Mouse (Mus musculus): ENCODE measurements around the gene Aebp2. TPM values are rescaled to one million over a fixed set of nuclear protein-coding genes. Genes with fewer than 3 reads are reported as not detected.

The Aebp2 gene
- total RNA-seq, 2 experiments from 2014 or later: 44.8 to 45.6 TPM

DNA sequence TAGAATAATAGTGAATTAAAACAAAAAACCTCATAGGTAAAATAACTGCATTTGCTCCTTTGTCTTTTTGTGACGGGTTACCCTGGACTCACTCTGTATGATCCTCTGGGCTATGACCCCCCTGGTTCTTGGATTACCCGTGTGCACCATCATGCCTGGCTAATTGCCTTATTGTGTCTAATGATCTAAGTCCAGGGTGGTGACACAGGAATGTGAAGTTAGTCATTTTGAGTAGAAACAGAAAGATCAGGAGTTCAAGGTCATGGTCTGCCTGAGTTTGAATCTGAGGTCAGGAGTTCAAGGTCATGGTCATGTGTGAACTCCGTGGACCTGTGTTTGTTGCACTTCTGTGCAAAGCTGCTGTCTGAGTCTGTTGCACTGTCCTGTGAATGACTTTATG is 16.7 kb upstream of the Aebp2 start:
- no peak for DNase-seq (ENCODE audit: low spot score in 2 of 2)

DNA sequence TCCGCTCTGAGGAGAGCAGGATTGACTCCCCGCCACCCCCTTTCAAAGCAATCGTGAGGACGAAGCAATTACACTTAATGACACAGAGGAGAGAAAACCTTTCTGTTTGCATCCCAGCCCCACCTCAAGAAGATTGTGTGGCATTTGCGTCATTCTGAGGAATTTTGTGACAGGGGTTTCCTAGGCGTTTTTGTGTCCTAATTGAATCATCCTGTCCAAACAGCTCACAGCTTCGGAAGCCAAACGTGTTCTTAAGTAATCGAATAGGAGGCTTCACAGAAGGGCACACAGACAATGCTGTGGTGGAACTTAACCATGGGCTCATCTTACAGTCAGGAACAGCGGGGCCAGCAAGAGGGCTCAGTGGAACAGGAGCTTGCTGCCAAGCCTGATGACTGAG is 15.9 kb upstream of the Aebp2 start:
- DNase-seq (ENCODE audit: low spot score in 2 of 2): no peak

DNA sequence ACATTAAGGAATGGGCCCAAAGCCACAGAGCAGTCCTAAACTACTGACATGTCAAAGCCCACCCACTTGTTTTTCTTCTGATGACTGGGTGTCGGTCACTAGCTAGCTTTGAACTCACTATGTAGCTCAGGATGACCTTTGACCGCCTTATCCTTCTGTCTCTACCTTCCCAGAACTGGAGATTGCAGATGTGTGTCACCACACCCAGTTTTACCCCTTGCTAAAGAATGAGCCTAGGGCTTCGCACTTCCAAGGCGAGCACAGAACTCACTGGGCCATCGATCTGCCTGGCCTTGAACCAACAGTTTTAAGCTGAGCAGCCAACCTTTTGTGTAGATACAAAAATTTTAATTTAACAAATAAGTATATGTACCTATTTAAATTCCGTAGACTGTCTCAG is 13.8 kb upstream of the Aebp2 start:
- DNase-seq (ENCODE audit: low spot score in 2 of 2): no peak

DNA sequence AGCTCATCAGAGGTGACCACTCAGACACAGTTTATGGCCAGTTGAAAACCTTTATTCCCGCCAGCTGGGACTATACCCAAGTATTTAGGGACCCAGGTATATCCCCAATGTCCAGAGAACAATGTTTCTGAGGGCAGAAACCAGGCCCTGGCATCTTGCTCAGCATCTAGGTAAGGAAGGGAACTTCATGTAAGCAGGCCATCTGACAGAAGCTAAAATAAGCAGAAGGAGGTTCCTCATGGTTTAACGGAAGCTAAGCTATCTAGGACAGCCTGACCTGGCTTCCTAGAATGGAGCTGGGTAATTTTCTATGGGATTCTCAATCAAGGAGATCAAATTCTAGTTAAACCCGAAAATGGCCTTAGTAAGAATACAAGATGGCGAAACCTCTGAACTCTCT is 12.9 kb upstream of the Aebp2 start:
- DNase-seq (ENCODE audit: low spot score in 2 of 2): no peak

DNA sequence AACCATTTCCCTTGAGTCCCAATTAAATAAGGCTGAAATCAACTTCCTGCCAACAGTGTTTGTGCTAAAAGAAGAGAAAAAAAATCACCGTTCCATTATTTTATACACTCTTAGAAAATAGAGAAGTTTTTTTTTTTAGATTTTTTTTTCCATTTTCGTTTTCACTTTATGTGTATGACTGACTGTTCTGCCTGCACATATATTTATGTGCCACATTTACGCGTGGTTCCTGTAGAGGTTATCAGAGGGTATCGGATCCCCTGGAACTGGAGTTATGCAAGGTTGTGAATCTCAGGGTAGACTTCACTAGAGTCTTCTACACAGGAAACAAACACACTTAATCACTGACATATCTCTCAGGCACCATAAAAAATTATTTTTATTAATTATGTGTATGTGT is 12.3 kb upstream of the Aebp2 start:
- DNase-seq (ENCODE audit: low spot score in 2 of 2): no peak

DNA sequence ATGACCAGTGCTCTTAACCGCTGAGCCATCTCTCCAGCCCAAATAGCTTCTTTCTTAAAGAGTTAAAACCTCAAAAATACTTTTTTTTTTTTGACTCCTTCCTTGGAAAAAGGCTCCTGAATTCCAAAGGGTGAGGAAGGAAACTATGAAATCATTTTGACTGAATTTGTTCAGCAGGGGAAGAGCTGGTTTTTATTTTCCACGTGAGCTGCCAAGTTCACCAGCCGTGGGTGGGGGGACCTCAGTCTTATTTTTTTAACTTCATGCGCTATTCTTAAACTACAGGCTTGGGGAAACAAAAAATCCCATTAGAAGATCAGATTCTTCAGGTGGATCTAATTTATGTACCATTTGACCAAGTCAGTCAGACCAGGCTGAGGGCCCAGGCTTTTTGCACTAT is 11.2 kb upstream of the Aebp2 start:
- no peak for DNase-seq (ENCODE audit: low spot score in 2 of 2)

DNA sequence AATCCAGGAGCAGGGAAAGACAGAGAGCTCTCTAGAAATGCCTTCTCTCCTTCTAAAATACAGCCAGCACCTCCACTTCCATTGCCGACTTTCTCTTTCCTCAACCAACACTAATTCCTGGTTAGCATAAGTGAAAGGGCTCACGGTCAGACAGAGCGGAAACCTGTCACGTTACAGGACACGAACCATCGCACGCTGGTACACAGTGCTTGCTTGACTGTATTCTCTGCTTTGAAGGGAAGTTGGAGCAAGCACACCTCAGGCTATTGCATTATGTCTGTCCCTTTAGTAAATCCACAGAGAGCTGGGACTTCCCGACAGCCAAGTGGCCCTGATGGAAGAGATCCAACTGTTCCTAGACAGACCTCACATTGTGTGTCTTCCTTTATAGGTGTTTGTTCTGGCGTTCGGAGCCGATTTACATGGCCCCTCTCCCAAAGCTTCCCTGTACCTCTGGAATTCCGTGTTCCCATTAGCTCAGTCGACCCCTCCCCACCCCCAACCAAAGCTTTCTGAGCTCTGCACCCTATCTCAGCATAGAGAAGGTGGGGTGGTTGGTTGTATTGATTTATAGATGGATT is 10.5 kb upstream of the Aebp2 start:
- DNase-seq (ENCODE audit: low spot score in 2 of 2): no peak

DNA sequence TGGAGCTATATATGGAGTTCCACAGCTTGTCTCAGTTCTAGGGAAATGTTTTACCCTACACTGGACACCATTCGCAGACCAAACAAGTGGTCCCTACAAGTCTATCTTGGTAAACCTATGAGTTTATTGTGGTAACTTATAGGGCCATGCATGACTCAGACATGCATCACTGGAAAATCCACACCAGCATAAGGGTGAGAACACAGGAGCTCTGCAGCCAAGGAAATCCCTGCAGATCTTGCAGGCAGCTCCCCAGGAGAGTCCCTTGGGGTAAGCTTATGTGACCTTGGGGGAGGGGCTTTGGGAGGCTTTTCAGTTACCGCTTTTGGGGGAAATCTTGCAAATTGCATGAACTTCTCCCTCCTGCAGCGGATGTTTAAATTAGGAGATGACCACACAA is 8.6 kb upstream of the Aebp2 start:
- DNase-seq (ENCODE audit: low spot score in 2 of 2): no peak

DNA sequence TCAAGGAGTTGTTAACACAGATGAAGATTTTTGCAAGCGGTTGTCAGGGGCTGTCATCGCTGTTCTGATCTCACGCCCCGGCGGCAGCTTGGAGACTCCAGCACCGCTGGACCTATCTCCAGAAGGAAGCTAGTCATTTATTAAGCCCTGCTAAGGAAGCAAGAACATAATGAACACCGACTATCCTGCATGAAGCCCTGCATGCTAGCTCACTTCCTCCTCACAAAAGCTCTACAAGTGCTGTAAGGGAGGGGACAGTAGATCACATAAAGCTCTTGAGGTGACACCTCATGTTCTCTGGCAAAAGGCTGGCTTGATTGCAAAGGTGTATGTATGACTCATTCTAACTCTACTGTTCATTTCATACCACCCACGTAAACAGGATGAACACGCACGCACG is 7.8 kb upstream of the Aebp2 start:
- DNase-seq (ENCODE audit: low spot score in 2 of 2): no peak

DNA sequence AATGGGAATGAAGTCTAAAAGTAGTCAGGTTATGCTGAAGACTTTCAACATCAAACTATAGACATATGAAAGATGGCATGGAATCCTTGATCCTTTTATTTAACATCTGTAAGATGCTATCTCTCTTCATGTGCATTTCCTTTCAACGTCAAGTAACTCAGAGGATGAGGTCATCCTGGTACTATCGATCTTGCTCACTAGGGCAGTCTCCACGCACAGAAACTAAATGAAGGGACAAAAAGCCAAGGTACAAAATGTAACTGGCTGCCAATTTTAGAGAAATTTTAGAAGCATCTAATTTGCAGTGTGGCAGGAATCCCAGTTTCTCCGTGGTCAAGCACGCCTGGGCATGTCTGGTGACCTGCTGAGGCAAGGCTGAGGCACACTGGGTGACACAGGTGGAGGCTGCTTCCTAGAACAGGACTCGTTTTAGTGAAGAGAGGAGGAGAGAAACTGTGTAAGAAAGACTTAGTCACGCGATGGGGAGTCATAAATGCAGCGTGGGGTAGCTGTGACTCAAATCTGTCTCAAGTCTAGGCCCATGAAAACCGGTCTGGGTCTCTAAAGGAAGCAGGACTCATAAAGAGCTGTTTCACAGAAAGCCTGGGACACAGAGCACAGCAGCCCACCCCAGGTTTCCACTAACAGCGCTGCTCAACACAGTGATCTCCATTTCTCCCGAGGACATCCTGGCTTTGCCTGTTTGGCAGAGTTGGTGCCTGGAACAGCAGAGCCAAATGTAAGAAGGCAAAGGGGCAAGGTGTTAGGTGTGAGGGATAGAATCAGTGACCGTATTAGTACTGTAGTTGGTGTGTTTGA is 1.7 kb upstream of the Aebp2 start:
- no peak for DNase-seq (ENCODE audit: low spot score in 2 of 2)

DNA sequence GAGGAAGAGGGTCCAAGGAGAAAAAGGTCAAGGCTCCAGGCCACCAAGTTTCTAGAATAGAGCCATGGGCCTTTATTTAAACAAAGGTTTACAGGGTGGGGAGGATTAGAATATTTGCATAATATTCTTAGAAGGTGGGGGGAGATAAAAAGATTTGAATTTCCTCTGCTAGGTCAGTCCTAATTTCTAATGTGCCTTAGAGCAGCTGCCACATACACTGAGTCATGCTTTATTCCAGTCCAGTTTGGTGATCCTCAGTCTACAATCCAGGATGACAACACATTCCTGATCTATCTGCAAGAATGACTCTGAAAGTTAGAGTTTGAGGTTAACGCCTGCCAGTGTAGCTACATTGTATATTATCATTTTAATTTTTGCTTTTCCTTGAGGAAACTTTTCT is 841 bp upstream of the Aebp2 start:
- no peak for DNase-seq (ENCODE audit: low spot score in 2 of 2)

DNA sequence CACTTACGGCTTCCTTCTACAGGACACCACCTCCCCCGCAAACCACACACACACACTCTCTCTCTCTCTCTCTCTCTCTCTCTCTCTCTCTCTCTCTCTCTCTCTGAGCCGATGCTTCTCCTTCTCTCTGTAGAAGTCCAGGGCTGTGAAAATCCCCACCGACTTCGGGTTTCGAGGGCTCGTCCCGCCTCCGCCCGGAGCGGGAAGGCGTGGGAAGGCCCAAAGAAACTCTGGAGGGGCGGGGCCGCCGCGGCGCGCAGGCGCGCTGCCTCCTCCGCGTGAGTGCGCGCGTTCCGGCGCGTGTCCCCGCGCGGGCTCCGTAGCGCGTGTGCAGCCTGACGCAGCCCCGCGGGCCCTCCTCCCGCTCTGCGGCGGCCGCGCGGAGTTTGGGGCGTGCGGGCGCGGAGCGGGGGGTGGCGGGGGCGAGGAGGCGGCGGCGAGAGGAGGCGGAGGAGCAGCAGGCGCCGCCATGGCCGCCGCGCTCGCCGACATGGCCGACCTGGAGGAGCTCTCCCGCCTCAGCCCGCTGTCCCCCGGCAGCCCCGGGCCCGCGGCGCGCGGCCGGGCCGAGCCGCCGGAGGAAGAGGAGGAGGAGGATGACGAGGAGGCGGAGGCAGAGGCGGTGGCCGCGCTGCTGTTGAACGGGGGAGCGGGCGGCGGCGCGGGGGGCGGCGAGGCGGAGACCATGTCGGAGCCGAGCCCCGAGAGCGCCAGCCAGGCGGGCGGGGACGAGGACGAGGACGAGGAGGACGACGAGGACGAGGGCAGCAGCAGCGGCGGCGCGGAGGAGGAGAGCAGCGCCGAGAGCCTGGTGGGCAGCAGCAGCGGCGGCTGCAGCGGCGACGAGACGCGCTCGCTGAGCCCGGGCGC is 998 bp downstream of the Aebp2 start:
- DNase-seq (ENCODE audit: low spot score in 2 of 2): peak; percentile 95 to 97

DNA sequence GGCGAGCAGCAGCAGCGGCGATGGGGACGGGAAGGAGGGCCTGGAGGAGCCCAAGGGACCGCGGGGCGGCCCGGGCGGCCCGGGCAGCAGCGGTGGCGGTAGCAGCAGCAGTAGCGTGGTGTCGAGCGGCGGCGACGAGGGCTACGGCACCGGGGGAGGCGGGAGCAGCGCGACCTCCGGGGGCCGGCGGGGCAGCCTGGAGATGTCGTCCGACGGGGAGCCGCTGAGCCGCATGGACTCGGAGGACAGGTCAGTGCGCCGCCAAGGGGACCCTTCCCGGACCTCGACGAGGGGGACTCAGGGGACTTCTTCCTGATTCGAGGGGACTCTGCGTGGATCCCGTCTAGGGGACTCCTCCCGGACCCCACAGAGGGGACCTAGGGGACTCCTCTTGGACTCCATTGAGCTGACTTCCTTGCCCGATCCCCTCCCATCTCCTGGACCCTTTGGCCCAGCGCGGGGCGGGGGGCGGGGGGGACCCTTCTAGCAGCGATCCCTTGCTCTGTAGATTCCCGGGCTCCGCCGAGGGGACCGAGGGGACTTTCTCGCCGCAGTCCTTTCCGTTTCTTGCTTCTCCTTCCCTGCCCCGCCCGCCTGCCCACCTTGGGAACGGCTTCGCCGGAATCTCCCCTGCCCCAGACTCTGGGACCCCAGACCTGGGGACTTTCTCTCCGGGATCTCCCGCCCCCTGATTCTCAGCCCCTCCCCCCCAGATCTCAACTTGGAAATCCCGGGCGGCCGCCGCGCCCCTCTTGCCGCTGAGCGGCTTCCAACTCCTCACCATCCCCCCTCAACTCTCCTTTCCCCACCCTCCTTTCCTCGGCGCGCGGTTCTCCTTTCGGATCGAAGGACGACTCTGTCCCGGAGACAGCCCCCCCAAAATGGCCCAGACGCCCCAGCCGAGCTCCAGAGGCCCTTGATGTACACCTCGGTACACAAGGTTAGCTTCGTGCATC is 1.9 kb downstream of the Aebp2 start:
- DNase-seq (ENCODE audit: low spot score in 2 of 2): peak; percentile 37 to 44

DNA sequence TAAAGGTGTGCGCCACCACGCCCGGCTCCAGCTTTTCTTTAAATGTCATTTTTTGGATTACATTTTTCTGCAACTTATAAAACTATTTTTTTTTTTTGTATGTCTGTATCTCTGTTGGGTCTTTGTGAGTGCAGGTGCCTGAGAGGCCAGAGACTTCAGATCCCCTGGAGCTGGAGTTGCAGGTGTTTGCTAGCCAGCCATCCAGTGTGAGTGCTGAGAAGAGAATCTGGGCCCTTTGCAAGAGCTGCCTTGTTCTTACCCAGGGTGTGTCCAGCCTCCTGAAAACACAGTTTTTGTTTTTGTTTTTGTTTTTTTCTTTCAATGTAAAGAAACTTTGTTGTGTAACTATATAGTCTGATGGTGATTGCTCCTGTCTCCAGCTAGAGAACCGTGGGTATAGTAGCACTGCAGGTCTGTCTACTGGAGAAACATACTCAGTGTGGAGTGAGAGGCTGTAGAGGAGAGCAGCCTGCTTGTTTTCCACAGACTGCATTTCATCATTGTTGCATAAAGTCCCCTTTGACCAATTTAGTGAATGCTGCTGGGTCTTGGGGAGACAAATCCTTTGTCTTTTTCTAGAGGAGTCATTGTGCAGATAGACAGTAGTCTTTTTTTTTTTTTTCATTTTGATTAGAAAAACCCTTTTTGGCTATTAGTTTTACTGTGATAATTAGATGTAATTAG is 6.9 kb downstream of the Aebp2 start:
- no peak for DNase-seq (ENCODE audit: low spot score in 2 of 2)

DNA sequence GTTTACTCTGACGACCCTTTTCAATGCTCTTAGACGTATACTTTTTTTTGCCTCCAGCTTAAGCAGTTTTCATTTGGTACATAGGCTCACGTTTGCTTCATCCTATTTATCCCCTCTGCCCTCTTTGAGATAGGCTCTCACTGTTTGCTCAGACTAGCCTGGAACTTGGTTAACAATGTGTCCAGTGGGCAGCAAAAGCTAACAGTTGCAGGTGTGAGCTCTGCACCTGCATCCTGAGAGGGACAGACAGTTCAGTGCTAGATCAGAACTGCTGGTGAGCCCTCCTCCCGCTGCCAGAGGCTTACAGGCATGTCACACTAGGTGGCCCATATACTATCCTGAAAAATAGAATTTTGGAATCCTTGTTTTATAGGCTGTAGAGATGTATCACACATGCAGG is 7.8 kb downstream of the Aebp2 start:
- DNase-seq (ENCODE audit: low spot score in 2 of 2): no peak

DNA sequence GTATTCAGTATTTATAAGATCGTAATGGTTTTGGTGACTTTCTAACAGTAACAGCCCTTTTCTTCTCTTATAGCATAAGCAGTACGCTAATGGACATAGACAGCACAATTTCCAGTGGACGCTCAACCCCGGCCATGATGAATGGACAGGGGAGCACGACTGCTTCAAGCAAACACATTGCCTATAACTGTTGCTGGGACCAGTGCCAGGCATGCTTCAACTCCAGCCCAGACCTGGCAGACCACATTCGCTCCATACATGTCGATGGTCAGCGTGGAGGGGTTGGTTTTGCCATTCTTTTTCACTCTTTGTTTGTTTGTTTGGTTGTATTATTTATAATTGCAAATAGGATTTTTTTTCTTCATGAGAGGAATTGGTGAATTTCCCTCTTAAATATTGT is 11.2 kb downstream of the Aebp2 start:
- DNase-seq (ENCODE audit: low spot score in 2 of 2): no peak

DNA sequence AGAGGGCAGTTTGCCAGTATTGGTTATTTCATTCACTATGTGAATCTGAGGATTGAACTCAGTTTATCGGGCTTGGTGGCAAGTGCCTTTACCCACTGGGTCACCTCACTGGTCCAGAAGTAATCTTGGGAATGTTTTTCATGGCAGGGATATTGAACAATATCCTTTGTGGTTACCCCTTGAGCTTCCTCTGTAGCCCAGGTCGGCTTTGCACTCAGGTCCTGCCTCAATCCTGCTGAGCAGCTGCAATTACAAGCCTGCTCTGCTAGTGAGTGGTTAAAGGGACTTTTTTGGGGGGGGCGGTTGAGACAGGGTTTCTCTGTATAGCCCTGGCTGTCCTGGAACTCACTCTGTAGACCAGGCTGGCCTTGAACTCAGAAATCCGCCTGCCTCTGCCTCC is 13.8 kb downstream of the Aebp2 start:
- no peak for DNase-seq (ENCODE audit: low spot score in 2 of 2)

DNA sequence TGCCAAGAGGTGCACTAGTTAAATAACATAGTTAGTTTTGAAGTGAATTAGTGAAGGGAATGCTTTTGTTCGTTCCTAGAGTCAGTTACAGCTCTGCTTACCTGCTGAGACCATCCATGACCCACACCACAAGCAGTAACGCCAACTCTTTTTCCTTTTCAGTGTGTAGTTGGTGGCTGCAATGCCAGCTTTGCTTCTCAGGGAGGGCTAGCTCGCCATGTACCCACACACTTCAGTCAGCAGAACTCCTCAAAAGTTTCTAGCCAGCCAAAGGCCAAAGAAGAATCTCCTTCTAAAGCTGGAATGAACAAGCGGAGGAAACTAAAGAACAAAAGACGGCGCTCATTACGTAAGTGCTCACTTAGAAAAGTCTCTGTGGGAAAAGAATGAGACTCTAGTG is 19.5 kb downstream of the Aebp2 start:
- DNase-seq (ENCODE audit: low spot score in 2 of 2): no peak

DNA sequence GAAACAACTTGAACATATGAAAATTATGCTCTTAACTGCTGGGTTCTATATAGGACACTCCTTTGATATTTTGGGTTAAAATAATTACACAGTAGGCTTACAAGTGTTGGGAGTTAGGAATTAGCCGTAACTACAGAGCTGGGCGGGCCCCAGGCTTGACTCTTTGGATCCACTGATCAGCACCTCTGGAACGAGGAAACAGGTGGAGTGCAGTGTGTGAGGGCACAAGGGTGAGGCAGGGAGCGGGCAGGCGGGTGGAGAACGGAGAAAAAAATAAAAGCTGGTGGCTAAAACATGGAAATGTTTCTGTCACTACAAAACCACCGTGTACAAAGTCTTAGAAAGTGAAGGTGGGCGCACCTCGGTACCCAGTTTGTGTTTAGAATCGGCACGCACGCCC is 20.2 kb downstream of the Aebp2 start:
- no peak for DNase-seq (ENCODE audit: low spot score in 2 of 2)

DNA sequence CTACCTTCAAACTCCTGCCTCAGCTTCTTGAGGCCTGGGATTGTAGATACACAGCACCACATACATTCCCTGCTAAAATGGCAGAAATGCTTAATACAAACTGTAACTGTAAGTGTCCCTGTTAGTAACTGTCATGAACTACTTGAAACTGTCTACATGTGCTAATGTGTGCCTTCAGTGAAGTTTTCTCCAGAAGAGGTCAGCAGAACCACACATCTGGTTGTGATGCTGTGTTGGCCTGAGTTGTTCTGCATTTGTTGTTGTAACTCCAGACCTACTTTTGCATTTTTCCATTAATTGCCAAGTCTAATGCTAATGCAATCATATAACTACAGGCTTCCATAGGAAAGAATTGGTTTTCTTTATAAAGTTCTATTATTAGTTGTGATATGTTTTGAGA is 23.5 kb downstream of the Aebp2 start:
- DNase-seq (ENCODE audit: low spot score in 2 of 2): no peak

All from adrenal gland, adult 18-20 months (tissue).